Mouse (Mus musculus): ENCODE data around the gene Xkr7.

DNA sequence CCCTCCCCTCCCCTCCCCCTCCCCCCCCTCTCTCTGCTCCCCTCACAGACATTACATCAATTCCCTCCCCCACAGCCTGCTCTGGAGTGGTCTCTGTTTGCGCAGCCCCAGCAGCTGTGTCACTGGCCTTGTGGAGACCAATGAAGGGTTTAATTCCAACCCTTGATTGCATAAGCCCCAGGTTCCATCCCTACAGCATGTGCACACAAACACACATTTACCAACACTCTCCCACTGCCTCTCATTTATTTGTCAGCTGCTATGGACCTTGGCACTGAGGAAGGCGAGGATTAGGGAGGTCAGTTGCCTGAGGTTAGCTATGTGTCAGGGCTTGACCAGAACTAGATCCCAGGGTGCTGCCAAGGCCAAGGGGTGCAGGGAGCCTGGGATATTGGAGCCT, 44.3 kb downstream of the Xkr7 start:
- TF ChIP-seq POLR2A (IDR thresholded peaks at IDR 0.05; ENCODE audit: borderline replicate concordance, extremely low read depth, low read depth, low read length) (no peak), CTCF (IDR thresholded peaks at IDR 0.05; ENCODE audit: insufficient read depth, low read length) (no peak)
